Mouse (Mus musculus): ENCODE results near the gene Ccdc60. TPM values are rescaled to one million over a fixed set of nuclear protein-coding genes. Genes with fewer than 3 reads are reported as not detected.

Gene Ccdc60
- polyA plus RNA-seq, 1 experiment, result not detected

DNA sequence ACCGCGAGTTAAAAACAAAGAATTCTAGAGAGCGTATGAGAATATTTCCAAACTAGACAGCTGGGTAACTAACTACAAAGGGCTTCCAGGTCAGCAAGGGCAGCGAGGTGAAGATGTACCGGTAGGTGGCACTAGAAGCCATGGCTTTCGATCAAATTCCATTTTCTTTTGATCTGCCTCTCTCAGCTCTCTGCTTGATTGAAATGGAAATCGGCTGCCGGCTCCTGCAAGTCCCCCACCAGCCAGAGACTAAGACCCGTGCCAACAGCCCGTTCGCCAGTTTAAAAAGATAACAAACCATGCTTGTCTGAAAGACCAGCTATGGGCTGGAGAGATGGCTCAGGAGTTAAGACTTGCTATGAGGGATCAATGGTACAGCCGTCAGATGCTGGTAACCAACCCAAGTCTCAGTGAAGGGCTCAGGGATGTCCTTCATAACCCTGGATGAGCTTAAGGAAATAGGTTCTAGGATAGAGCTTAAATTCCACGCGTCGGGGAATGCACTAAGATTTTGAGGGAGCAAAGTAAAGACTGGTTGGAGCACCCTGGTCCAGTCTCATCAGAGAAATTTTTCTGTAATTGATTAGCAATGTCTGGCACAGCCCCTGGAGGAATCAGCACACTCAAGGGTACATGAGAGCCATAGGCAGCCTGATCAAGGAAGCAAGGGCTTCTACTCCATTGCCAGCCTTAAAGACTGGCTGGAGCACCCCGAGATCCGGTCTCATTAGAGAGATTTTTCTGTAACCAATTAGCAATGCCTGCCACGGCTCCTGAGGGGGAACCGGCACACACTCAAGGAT, 56.7 kb downstream of the Ccdc60 start:
- TF ChIP-seq GATA1 (IDR thresholded peaks at IDR 0.05; ENCODE audit: low read length), result no peak

DNA sequence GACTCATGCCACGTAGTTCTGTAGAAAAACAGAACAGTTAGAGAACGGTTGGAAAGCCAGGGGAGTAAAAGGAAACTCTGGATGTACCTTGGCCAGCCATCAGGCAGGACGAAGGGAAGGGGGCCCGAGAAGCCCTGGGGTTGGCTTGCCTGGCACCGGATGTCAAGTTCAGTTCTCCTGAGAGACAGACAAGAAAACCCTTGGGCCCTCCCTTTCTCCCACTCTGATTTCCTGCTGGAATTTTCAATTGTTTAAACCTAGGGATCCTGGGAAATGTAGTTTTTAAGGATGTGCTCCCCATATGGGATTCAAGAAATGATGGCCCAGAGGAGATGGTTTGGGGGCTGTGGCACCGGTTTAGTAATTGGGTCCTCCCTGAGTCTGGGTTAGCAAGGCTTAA, 60.4 kb downstream of the Ccdc60 start:
- no peak for TF ChIP-seq GATA1 (IDR thresholded peaks at IDR 0.05; ENCODE audit: low read length)

DNA sequence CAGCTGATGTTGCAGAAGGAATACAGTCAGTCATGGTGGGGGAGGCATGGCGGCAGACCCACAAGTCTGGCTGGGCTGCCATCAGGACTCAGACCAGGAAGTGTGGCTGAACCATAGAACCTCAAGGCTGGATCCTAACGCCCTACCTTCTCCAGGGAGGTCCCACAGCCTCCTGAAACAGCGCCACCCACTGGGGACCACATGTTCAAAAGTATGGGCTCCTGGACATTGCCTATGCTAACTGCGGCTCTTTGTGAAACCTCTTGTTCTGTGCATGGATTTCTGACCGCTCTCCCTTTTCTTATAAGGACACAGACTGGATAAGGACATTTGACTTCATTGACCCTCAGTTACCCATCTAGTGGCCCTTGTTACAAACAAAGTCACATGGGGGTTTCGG, 64.8 kb downstream of the Ccdc60 start:
- TF ChIP-seq GATA1 (IDR thresholded peaks at IDR 0.05; ENCODE audit: low read length), result no peak

DNA sequence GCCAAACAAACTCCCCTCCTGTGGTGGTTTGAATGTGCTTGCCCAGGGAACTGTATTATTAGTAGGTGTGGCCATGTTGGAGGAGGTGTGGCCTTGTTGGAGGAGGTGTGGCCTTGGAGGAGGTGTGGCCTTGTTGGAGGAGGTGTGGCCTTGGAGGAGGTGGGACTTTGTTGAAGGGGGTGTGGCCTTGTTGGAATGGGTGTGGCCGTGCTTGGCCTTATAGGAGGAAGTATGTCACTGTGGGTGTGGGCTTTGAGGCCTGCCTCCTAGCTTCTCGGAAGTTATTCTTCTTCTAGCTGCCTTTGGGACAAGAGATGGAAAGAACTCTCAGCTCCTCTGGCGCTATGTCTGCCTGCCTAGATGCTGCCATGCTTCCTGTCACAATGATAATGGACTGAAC, 66.9 kb downstream of the Ccdc60 start:
- TF ChIP-seq GATA1 (IDR thresholded peaks at IDR 0.05; ENCODE audit: low read length), result no peak

DNA sequence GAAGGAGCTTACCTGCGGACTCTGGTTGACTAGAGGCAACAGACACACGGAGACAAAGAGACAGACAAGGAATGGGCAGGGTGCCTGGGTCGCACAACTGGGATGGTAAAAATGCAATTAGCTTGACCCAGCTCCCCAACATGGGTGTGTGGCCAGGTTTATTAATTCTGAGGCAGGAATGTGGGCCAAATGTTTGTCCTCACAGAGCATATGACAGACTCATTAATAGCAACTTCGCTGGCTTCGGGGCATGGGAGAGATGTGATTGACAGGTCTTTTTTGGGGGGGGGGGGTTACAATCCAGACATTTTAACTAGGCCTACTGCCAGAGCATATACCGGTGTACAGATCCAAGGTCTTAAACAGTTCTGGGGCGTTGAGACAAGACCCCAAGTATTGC, 69.5 kb downstream of the Ccdc60 start:
- TF ChIP-seq GATA1 (IDR thresholded peaks at IDR 0.05; ENCODE audit: low read length), result no peak

DNA sequence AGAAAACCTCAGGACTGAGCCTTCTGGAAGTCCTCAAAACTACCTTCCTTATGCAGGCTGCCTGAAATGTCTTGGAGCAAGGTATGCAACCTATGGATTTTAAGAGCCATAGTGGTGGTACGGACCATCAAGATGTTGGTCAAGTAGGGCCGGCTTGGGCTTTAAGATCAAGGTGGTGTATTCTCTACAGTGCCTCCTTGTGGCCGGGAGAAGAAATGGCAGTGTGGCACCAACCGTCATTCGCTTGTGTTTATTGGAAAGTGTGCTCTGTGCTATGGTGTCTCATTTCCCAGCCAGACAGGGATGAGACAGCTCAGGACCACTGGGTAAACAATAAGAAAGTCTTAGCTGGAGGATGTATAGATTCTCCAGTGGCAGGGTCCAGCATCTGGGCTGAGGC, 76.1 kb downstream of the Ccdc60 start:
- no peak for TF ChIP-seq GATA1 (IDR thresholded peaks at IDR 0.05; ENCODE audit: low read length)

DNA sequence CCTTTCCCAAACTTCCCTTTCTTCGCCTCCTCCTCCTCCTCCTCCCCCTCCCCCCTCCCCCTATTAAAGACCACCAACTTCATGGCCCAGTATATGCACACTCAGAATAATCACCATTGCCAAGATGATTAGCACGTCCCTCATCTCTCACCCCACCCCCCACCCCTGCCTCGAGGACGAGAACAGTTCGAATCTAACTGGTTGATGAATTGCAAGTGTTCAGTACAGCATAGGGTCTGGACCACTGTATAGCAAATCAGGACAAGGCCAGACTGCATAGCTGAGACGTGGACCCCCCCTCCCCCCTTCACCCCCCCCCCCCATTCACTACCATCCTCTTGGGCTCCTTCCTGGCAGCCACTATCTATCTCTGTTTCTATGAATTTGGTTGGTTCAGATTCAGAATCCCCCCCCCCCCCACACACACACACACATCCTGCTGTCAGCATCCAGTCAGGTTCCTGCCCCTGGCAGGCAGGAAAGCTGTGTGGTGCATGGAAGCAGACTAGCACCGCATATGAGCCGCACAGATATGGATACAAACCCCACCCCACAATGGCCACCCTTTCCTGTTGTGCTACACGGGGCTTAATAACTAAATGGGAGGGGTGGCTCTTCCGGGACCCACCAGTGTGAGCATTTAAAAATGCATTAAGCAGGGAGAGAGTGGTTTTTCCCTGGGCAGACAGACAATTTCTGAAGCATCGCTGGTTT, 79.2 kb downstream of the Ccdc60 start:
- no peak for TF ChIP-seq GATA1 (IDR thresholded peaks at IDR 0.05; ENCODE audit: low read length)

DNA sequence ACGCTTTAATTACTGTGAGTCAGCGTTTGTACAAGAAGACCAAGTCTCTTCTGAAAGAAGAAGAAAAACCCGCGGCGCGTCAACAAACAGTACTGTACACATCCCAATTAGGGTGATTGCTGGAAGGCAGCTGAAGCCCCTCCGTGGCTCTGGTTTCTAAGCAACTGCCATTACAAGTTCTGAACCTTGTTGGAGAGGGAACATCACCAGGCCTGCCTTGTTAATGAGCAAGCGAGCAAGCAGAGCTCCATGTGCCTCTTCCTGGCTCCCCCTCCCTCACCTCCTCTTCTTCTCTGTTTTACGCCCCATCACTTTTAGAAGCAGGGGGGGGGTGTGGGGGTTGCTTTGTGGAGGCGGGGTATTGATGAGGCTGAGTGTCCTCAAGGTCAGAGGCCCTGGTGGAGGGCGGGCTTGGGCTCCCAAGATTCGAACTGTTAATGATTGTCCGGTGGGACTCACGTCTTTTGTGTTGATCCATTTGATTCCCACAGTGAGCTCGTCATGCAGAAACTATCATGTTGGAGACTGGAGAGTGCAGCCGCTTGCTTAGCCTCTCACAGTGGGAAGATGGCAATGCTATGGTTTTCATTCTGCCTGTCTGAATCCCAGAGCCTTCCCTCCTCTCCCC, 79.9 kb downstream of the Ccdc60 start:
- no peak for TF ChIP-seq GATA1 (IDR thresholded peaks at IDR 0.05; ENCODE audit: low read length)

DNA sequence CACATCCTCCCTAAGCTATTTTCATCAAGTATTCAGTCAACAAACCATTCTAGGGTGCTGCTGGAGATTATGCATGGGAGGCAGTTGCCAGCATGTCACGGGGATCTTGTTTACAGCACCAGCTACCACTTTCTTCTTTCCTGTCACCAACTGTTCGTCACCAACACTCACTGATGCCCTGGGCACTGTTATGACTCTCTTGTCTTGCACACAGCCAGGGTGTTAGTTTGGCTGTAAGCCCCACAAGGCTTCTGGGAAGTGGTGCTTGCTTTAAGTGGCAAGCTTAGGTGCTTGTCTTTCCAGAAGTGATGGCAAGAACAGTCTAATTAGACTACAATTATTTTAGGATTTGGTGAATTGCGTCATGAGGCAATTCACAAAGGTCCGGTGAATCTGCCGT, 86.1 kb downstream of the Ccdc60 start:
- TF ChIP-seq GATA1 (IDR thresholded peaks at IDR 0.05; ENCODE audit: low read length), result no peak

DNA sequence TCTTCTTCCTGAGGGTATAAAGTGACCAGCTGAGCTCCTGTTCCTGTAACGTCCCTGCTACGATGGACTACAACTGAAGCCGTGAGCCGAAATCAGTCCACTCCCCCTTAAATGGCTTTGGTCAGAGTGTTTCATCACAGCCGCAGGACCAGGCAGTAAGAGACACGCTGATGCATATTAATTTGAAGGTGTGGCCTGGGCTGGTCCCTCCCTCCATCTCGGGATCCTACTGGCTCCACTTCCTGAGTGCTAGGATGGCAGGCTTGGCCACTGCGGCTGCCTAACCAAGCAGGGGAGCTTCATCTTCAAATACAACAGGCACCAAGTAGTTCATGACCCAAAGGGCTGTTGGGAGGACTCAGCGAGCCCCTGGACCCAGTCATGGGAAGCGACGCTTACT, 94.3 kb downstream of the Ccdc60 start:
- no peak for TF ChIP-seq GATA1 (IDR thresholded peaks at IDR 0.05; ENCODE audit: low read length)

DNA sequence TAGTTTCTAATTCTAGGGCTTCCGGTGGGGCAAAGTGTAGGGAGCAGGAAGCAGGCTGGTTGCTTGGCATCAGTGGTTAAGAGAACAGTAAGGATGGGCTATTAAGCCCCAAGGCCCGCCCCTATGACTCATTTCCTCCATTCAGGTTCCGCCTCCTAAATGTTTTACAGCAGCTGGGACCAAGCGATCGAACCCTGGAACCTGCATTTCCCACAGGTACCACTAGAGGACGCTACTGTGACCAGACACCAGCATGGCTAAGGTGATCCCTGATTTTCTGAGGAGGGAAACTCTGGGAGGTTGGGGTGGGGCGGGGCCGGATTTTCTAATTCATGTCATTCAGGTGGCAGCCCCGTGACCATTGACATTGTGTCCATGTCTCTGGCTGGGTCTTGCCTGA, 96.1 kb downstream of the Ccdc60 start:
- TF ChIP-seq GATA1 (IDR thresholded peaks at IDR 0.05; ENCODE audit: low read length), result no peak

DNA sequence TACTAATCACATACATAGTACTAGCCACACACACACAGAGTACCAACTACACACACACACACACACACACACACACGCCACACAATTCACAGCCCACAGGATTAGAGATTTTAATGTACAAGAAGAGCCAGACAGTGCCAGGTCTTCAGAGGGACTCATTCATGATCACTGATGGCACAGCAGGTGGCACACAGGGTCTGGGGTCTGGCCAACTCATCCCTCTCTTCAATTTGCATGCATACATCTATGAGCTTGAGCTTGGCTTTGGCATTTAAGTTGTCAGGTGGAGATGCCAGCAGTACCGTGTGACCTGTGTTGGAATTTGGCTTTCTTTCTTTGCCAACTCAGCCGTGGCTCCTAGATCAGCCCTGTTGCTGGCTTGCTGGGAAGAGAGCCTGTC, 97.2 kb downstream of the Ccdc60 start:
- TF ChIP-seq GATA1 (IDR thresholded peaks at IDR 0.05; ENCODE audit: low read length), result no peak

DNA sequence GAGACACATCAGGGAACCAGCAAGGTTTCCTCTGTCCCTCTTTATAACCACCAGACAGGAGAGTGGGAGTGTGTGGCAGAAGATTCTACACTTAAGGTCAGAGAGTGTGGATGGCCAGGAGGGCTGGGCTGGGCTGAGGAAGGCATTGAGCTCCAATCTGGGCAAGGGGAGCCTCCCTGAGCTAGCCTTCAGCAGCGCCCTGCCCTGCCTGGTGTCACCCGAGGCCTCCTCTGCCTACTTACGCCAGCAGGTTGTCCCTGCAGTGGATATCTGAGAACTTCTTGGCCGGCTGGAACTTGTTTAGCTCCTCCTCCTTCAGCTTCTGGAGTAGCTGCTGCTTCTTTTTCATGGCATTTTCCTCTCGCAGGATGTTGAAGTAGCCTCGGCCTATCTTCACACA, 99.0 kb downstream of the Ccdc60 start:
- TF ChIP-seq GATA1 (IDR thresholded peaks at IDR 0.05; ENCODE audit: low read length), result no peak

DNA sequence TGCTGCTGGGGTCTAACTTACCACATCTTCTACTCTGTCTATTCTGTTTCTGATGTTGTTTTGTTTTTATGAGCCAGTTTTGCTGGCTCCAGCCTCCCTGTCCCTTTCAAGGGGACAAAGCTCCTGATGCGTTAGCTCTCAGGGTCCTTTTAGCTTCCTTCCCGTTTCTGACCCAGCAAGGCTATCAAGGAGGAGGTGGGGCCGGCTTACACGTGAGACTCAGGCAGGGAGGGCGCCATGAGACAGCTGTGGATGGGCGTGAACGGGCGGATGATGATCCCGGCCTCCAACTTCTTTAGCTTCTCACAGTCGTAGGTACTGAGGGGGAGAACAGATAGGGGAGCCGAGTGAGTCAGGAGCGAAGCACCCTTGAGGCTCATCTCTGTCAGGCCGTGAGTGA, 108.2 kb downstream of the Ccdc60 start:
- no peak for TF ChIP-seq GATA1 (IDR thresholded peaks at IDR 0.05; ENCODE audit: low read length)

DNA sequence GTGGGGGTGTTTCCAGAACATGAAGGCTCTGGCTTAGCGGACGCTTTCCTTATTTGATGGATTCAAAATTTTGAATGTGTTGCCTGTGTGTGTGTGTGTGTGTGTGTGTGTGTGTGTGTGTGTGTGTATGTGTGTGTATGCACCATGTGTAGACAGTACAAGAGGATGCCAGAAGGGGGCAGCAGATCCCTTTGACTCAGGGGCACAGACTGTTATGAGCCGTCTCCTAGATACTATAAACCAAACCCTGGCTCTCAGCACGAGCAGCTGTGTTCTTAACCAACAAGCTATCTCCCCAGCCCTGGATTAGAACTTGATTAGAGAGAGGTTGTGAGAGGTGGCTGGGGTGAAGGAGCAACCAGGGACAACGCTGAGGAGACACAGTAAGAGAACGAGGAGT, 117.1 kb downstream of the Ccdc60 start:
- no peak for TF ChIP-seq GATA1 (IDR thresholded peaks at IDR 0.05; ENCODE audit: low read length)

DNA sequence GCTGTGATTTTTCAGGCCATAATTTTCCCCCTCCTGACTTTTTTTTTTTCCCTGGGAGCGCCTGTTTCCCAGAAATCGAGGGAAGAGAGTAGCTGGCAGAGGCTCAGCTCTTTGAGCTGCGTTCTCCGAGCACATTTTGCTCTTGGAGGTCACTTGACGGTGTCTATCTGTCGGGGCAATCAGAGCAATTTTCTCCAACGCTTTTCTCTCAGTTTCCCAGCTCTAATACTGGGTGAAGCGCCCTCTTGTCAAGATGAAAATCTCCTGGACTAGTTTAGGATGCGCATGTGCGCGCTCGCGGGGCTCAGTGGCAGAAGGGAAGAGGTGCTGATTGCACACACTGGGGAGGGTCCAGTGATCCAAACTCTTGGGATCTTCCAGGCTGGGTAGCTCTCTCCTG, 121.8 kb downstream of the Ccdc60 start:
- TF ChIP-seq GATA1 (IDR thresholded peaks at IDR 0.05; ENCODE audit: low read length), result no peak

Data from G1E-ER4 (cell line).